Mouse (Mus musculus) midbrain, postnatal 0 days (tissue): Measurements from ENCODE around the gene Gtf2h1. TPM values are rescaled to one million over a fixed set of nuclear protein-coding genes. Genes with fewer than 3 reads are reported as not detected.
"Not testable (repeated sequence)": the region's sequence is repeated elsewhere in the genome, so short reads cannot be mapped to it uniquely, and the experiment has no call there.

Experiments used
- ATAC-seq: fragments of 200-750 bp; cut with Nextera tagmentation; 2 replicates; pipeline ENCODE4 v1.8.0; 2017; ENCODE audit warnings: moderate number of reproducible peaks, mild to moderate bottlenecking, moderate TSS enrichment, moderate library complexity; ENCODE audit not compliant: low FRiP score
- DNase-seq: peaks from one replicate; pipeline ENCODE4 v3.0.0-alpha.2; 2015; ENCODE audit warnings: low spot score
- H3K27ac ChIP-seq: fragments of 300-500 bp; sonication (generic); 2 replicates; pipeline ENCODE4 v1.5.1; 2014; ENCODE audit warnings: low read depth, mild to moderate bottlenecking, low read length, mixed read lengths
- H3K27me3 ChIP-seq: fragments of 300-500 bp; sonication (generic); 2 replicates; pipeline ENCODE4 v1.6.1; 2014; ENCODE audit warnings: low read length, control low read depth, mixed read lengths; ENCODE audit not compliant: insufficient read depth
- H3K36me3 ChIP-seq: fragments of 300-500 bp; sonication (generic); 2 replicates; pipeline ENCODE4 v1.6.1; 2014; ENCODE audit warnings: low read length, control low read depth, mixed read lengths; ENCODE audit not compliant: insufficient read depth
- H3K4me1 ChIP-seq: fragments of 300-500 bp; sonication (generic); 2 replicates; pipeline ENCODE4 v1.6.1; 2014; ENCODE audit warnings: mild to moderate bottlenecking, control low read depth, antibody characterized with exemption, low read length, mixed read lengths; ENCODE audit not compliant: insufficient read depth
- H3K4me2 ChIP-seq: fragments of 300-500 bp; sonication (generic); 2 replicates; pipeline ENCODE4 v1.6.1; 2014; ENCODE audit warnings: low read depth, mild to moderate bottlenecking, low read length, mixed read lengths; ENCODE audit not compliant: poor library complexity, severe bottlenecking
- H3K4me3 ChIP-seq: fragments of 300-500 bp; sonication (generic); 2 replicates; pipeline ENCODE4 v1.5.1; 2014; ENCODE audit warnings: low read depth, mild to moderate bottlenecking, low read length, moderate library complexity
- H3K9ac ChIP-seq: fragments of 300-500 bp; sonication (generic); replicated peaks from 2 replicates; pipeline ENCODE4 v1.6.1; 2014; ENCODE audit warnings: mild to moderate bottlenecking, low read length, moderate library complexity, mixed read lengths; ENCODE audit not compliant: poor library complexity, severe bottlenecking
- H3K9me3 ChIP-seq: fragments of 300-500 bp; sonication (generic); 2 replicates; pipeline ENCODE4 v1.6.1; 2016; ENCODE audit warnings: low read length, control low read depth
- CTCF ChIP-seq: IDR thresholded peaks from 2 replicates; pipeline ENCODE4 v1.5.1; 2016; ENCODE audit warnings: antibody characterized with exemption, mild to moderate bottlenecking
- WGBS: fragments of 180-500 bp; shearing (Covaris S2); extraction: QIAGEN DNeasy Blood & Tissue Kit; methylation state at CpG from one replicate; pipeline ENCODE4 v1.1.7; 2014; 5-methylcytosine and 5-hydroxymethylcytosine counted together
- polyA plus RNA-seq: library from polyadenylated mRNA; unstranded; fragments of >200 nt; fragmentation: Nextera tagmentation; extraction: Ambion mirVana; gene quantifications from 2 replicates; pipeline ENCODE4 v1.2.1, GENCODE M21; 2015
- total RNA-seq: library from RNA; depleted of rRNA; stranded (reverse); fragments of >200 nt; gene quantifications from 2 replicates; pipeline ENCODE4 v1.2.3, GENCODE M21; 2014

Gene Gtf2h1
- total and polyA plus RNA-seq, 2 experiments from 2014 or later: 32.9 to 38.2 TPM

- Histone ChIP-seq H3K4me1 (peaks cover 15% of the 10 kb centered on the region; the same call in 1 of the 2 replicates), H3K27ac (no peak overlapping the region), H3K4me2 (no peak overlapping the region), H3K9me3 (no peaks in the 10 kb centered on the region), H3K9ac (no peak overlapping the region), H3K4me3 (no peak overlapping the region), H3K36me3 (peaks cover 4% of the 10 kb centered on the region), H3K27me3 (no peaks in the 10 kb centered on the region)
- no peak for ATAC-seq
- WGBS: 86% methylated on average over 4 of the region's 4 CpGs
- DNase-seq: no peak
- no peak for TF ChIP-seq CTCF
These were observed 2.0 kb upstream of the Gtf2h1 start for GRCm38 (mm10) chr7:46793871-46794270.

DNA sequence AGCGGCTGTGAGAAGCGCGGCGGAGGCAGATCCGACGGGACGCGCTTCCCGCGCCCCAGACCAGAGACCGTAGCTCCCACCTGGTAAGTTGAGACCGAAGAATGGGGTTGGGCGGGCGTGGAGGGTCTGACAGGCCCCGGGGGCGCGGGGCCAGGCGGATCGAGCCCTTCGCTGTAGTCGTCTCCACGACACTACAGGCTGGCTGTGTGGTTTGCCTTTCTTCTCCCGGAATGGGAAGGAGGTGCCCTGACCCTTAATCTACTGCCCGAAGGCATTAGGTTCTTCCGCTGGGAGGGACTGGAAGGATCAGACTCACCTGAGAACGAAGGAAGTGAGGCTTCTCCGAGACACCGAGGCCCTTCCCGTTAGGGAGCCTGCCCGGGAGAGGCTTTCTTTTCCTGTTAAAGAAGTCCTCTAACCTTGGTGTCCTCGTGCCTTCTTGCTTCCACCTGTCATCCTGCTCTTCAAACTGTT is 340 bp downstream of the Gtf2h1 start:
- no peak for TF ChIP-seq CTCF
- H3K9me3 ChIP-seq: no peaks in the 10 kb centered on the region
- peak overlapping the region; percentile 82 for H3K4me2 ChIP-seq
- DNase-seq (peak; percentile 0), ATAC-seq (peak; percentile 64)
- H3K4me3 ChIP-seq: peak overlapping the region; percentile 94
- H3K36me3 ChIP-seq: peaks cover 11% of the 10 kb centered on the region; the same call in 1 of the 2 replicates
- H3K9ac ChIP-seq: peak overlapping the region; percentile 93
- WGBS: 1% methylated on average over 27 of the region's 31 CpGs
- peaks cover 15% of the 10 kb centered on the region; the same call in 1 of the 2 replicates for H3K4me1 ChIP-seq
- H3K27ac ChIP-seq: peak overlapping the region; percentile 76
- H3K27me3 ChIP-seq: no peaks in the 10 kb centered on the region

- Histone ChIP-seq H3K4me2 (peak overlapping the region; percentile 82), H3K4me1 (peaks cover 15% of the 10 kb centered on the region; the same call in 1 of the 2 replicates), H3K36me3 (peaks cover 16% of the 10 kb centered on the region; the same call in 1 of the 2 replicates), H3K9me3 (no peaks in the 10 kb centered on the region), H3K9ac (peak overlapping the region; percentile 93), H3K27me3 (no peaks in the 10 kb centered on the region), H3K27ac (no peak overlapping the region), H3K4me3 (peak overlapping the region; percentile 94)
- WGBS: 57% methylated on average over 6 of the region's 6 CpGs
- TF ChIP-seq CTCF: no peak
- ATAC-seq: no peak
- no peak for DNase-seq
These were observed 876 bp downstream of the Gtf2h1 start for GRCm38 (mm10) chr7:46796779-46797178.

- Histone ChIP-seq H3K4me2 (no peak overlapping the region), H3K9me3 (no peaks in the 10 kb centered on the region), H3K4me1 (no peaks in the 10 kb centered on the region), H3K36me3 (peaks cover 50% of the 10 kb centered on the region), H3K27me3 (no peaks in the 10 kb centered on the region), H3K4me3 (no peak overlapping the region), H3K27ac (no peak overlapping the region), H3K9ac (no peak overlapping the region)
- TF ChIP-seq CTCF: no peak
- DNase-seq (no peak), ATAC-seq (no peak)
- WGBS: 97% methylated on average over 6 of the region's 6 CpGs
These were observed 14.4 kb downstream of the Gtf2h1 start for GRCm38 (mm10) chr7:46810325-46810724.

DNA sequence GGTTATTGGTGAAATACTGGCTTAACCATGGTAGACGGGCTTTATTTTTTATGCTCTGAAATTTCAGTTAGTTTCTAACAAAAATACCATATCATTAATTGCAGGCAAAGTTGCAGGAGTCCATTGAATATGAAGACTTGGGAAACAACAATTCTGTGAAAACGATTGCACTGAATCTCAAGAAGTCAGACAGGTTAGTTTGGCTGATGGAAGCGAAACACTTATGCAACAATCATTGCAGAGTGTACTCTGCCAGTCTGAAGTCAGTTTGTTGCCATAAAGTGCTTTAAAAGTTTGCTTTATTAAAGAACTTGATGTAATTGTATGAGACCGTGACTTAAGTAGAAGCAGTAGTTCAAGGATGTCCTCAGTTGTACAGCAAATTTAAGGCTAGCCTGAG is 18.1 kb downstream of the Gtf2h1 start:
- ATAC-seq: no peak
- H3K36me3 ChIP-seq: peaks cover 52% of the 10 kb centered on the region

DNA sequence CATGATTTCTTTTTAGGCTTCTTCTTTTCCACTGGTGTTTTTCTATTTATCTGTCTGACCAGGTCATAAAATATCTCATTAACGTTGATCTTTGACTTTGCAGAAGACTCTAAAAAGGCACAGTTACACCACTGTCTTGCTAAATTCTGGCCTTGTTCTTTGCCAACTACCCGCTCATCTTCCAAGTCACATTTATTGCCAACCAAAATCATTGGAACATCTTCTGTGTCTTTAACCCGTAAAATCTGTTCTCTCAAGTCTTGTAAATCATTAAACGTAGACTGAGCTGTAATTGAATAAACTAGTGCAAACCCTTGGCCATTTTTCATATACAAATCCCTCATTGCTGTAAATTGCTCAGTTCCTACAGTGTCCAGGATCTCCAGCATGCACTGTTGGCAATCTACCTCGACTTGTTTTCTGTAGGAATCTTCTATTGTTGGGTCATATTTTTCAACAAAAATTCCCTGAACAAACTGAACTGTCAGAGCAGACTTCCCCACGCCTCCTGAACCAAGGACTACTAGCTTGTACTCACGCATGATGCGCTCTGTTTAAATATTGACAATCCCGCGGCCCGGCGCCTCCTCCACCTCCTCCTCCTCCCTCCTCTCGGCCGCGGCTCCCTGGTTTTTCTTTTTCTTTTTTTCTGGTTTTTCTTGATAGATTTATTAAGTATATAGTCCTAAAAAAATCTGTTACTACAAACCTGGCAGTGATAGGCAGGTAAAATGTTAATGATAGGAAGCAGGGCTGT is 25.2 kb downstream of the Gtf2h1 start:
- H3K4me2 ChIP-seq, H3K9me3 ChIP-seq, H3K27me3 ChIP-seq, H3K9ac ChIP-seq, ATAC-seq, H3K4me3 ChIP-seq, DNase-seq, H3K4me1 ChIP-seq, H3K27ac ChIP-seq: not testable (repeated sequence)
- H3K36me3 ChIP-seq: peaks cover 44% of the 10 kb centered on the region
- 91% methylated on average over 15 of the region's 15 CpGs for WGBS

More for the DNA sequence above, 18.1 kb downstream of the Gtf2h1 start:
- Histone ChIP-seq H3K27me3 (no peaks in the 10 kb centered on the region), H3K9me3 (no peaks in the 10 kb centered on the region), H3K9ac (no peak overlapping the region), H3K4me2 (no peak overlapping the region), H3K4me3 (no peak overlapping the region), H3K27ac (no peak overlapping the region), H3K4me1 (no peaks in the 10 kb centered on the region)
- 94% methylated on average over 4 of the region's 4 CpGs for WGBS
- no peak for TF ChIP-seq CTCF
- no peak for DNase-seq
